Mouse (Mus musculus): ENCODE data around the gene Irs1. TPM values are rescaled to one million over a fixed set of nuclear protein-coding genes. Genes with fewer than 3 reads are reported as not detected.

The Irs1 gene
- 9.2 and 9.5 TPM in 2 replicates for polyA plus RNA-seq (2015; fragmentation: Nextera tagmentation; extraction: Ambion mirVana)

DNA sequence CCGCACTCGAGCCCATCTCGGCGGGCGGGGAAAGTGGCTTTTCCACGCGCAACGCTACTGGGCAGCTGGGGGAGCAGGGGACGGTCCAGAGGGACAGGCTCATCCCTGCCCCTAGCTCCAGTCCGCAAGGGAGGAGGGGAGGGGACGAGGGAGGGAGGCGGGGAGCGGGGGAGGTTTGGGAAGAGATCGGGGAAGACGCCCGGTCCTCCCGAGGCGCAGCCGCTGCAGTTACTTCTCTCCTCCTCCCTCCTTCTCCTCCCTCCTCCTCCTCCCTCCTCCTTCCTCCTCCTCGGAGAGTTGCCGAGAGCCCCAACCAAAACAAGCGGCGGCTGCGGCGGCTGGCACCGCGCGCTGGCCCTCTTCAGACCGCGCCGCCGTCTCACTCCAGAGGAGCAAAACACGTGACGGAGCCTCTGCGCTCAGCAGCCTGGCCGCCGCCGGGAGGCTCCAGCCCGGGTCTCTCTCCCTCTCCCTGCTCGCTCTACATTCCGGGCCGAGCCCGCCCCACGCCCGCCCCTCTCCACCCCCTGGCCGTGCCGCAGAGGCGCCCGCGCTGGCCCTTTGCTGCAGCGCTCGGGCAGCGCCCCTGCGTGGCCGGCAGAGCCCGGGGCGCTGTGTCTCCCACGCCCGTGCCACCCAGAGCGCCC lies at the start of gene Irs1:
Gene Irs1 (minus strand): TSS at position 266 of the 647 bp plus-strand sequence.
- ATAC-seq (ENCODE audit: insufficient number of reproducible peaks, insufficient read depth, low FRiP score, low TSS enrichment, low read depth) = peak; percentile 83
- H3K36me3 ChIP-seq = peaks cover 24% of the 10 kb centered on the region
- under 1% methylated on average over 50 of the region's 60 CpGs for WGBS
- peaks cover 51% of the 10 kb centered on the region for H3K4me1 ChIP-seq
- no peaks in the 10 kb centered on the region for H3K9me3 ChIP-seq
- peak within 1 kb of the TSS; percentile 82 for H3K4me2 ChIP-seq
- H3K9ac ChIP-seq = peak within 1 kb of the TSS; percentile 87
- H3K4me3 ChIP-seq = peak within 1 kb of the TSS; percentile 71
- peak within 1 kb of the TSS; percentile 98 for H3K27ac ChIP-seq
- no peaks in the 10 kb centered on the region for H3K27me3 ChIP-seq

DNA sequence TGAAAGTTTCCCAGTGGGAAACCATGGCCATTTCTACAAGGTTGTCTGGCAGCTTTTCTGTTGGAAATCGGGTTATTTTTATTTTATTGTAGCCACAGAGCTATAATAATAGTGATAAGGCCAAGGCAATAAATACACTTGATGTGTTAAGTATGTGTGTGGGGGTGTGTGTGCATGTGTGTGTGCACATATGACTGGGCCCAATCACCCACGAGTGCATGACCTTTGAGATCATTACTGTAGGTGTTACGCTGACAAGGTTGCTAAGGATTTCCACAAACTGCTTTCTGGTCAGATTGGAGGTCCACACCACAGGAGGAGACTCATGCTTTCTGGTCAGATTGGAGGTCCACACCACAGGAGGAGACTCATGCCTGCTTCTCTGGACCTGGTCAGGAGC lies 43.3 kb upstream of the Irs1 start:
- no peaks in the 10 kb centered on the region for H3K4me1 ChIP-seq
- no peak overlapping the region for H3K27ac ChIP-seq
- no peak overlapping the region for H3K4me2 ChIP-seq
- no peaks in the 10 kb centered on the region for H3K27me3 ChIP-seq
- ATAC-seq (ENCODE audit: insufficient number of reproducible peaks, insufficient read depth, low FRiP score, low TSS enrichment, low read depth) = no peak
- H3K9me3 ChIP-seq = no peaks in the 10 kb centered on the region
- no peaks in the 10 kb centered on the region for H3K36me3 ChIP-seq
- H3K4me3 ChIP-seq = no peak overlapping the region
- H3K9ac ChIP-seq = no peak overlapping the region
- 91% methylated on average over 3 of the region's 3 CpGs for WGBS

DNA sequence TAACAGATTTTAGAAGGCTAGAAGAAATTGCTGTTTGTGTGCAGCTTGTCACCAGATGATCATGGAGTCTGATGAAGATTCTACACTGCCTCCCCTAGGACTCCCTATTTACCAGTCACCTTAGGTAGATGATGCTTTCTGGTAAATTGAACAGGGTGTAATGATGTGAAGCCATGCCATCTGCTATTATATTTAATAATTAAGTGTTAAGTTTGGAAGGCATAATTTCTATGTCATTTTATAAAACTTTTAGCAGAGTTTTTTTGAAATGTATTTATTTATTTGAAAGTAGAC lies 38.7 kb upstream of the Irs1 start:
- Histone ChIP-seq H3K9ac (no peak overlapping the region), H3K4me2 (no peak overlapping the region), H3K27me3 (no peaks in the 10 kb centered on the region), H3K4me3 (no peak overlapping the region), H3K4me1 (no peaks in the 10 kb centered on the region), H3K9me3 (no peaks in the 10 kb centered on the region), H3K36me3 (no peaks in the 10 kb centered on the region), H3K27ac (no peak overlapping the region)
- no peak for ATAC-seq (ENCODE audit: insufficient number of reproducible peaks, insufficient read depth, low FRiP score, low TSS enrichment, low read depth)

DNA sequence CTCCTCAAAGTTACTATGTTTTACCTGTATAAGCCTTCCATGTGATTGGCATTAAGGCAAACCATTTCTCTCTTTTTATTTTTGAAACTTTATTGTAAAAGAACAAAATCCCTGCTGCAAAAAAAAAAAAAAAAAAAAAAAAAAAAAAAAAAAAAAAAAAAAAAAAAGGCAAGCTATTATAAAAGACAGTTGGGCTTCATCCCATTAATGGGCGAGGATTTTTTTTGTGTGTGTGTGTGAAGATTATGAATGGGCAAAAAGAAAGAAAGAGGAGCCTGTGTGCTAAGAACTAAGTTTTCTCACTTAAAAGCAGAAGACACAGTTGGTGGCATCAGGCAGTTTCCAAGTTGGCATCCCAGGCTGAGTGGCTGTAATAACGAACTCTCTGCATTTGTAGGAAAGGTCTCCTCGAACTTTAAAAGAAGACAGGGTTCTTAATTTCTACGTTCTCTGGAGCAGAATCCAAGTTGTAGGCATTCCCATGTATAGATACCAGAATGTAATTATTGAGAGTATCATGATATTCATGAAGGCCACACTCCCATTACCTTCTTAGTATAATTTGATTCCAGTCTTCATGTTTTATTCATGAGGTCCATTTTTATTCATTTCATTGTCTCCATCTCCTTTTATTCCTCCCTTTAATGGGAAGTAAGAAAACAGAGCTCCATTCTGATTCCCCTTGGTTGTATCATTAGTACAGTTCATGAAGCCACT lies 38.2 kb upstream of the Irs1 start:
- no peaks in the 10 kb centered on the region for H3K27me3 ChIP-seq
- ATAC-seq (ENCODE audit: insufficient number of reproducible peaks, insufficient read depth, low FRiP score, low TSS enrichment, low read depth) = no peak
- no peak overlapping the region for H3K4me2 ChIP-seq
- H3K4me3 ChIP-seq = no peak overlapping the region
- no peak overlapping the region for H3K9ac ChIP-seq
- no peak overlapping the region for H3K27ac ChIP-seq
- H3K36me3 ChIP-seq = no peaks in the 10 kb centered on the region
- H3K4me1 ChIP-seq = no peaks in the 10 kb centered on the region
- H3K9me3 ChIP-seq = no peaks in the 10 kb centered on the region
- WGBS = 82% methylated on average over 4 of the region's 4 CpGs

DNA sequence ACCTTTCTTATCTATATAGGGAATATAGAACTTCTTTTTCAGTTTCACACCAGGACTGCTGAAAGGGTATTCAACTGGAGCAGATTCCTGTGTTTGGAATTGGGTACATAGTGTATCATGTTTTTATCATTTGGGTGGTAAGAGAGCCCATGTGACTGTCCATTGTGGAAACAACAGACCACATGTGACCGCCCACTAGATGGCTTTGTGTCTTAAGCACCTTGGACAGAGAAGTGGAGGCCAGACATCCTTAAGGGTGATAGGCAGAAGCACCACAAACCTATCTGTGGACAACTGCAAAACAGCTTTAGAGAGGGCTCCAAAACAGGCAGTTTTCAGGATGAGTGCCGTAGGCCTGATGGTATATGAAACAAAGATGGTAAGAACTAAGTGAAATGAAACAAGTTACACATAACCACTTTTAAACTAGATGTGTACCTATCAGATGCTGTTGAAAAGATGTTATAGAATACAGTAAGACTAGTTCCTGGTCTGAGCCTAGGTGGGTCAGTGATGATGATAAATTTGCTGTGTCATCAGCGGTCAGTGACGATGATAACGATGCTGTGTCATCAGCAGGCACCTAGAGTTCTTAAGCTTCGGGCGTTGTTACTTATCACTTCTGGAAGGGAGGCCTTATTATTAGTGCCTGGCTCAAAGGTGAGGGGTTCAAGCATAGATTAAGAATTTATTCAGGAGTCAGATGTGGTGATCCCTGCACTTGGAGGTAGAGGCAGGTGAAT lies 37.0 kb upstream of the Irs1 start:
- H3K4me2 ChIP-seq = no peak overlapping the region
- no peak for ATAC-seq (ENCODE audit: insufficient number of reproducible peaks, insufficient read depth, low FRiP score, low TSS enrichment, low read depth)
- no peaks in the 10 kb centered on the region for H3K27me3 ChIP-seq
- H3K9me3 ChIP-seq = no peaks in the 10 kb centered on the region
- no peaks in the 10 kb centered on the region for H3K4me1 ChIP-seq
- no peak overlapping the region for H3K9ac ChIP-seq
- no peak overlapping the region for H3K4me3 ChIP-seq
- H3K36me3 ChIP-seq = no peaks in the 10 kb centered on the region
- H3K27ac ChIP-seq = no peak overlapping the region
- 92% methylated on average over 7 of the region's 7 CpGs for WGBS

DNA sequence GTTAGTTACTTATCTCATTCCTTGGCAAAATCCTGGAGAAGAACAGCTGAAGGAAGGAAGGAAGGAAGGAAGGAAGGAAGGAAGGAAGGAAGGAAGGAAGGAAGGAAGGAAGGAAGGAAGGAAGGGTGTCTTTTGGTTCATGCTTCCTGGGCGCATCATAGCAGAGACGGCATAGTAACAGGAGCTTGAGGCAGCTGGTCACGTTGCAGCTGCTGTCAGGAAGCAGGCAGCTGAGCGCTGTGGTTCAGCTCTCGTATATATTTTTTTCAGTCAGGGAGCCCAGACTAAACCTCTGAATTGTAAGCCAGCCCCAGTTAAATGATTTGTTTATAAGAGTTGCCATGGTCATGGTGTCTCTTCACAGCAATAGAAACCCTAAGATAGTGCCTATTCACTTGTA lies 34.9 kb upstream of the Irs1 start:
- WGBS = 81% methylated on average over 5 of the region's 5 CpGs
- Histone ChIP-seq H3K4me3 (no peak overlapping the region), H3K27me3 (no peaks in the 10 kb centered on the region), H3K9me3 (no peaks in the 10 kb centered on the region), H3K4me2 (no peak overlapping the region), H3K36me3 (no peaks in the 10 kb centered on the region), H3K9ac (no peak overlapping the region), H3K4me1 (no peaks in the 10 kb centered on the region), H3K27ac (no peak overlapping the region)
- no peak for ATAC-seq (ENCODE audit: insufficient number of reproducible peaks, insufficient read depth, low FRiP score, low TSS enrichment, low read depth)

DNA sequence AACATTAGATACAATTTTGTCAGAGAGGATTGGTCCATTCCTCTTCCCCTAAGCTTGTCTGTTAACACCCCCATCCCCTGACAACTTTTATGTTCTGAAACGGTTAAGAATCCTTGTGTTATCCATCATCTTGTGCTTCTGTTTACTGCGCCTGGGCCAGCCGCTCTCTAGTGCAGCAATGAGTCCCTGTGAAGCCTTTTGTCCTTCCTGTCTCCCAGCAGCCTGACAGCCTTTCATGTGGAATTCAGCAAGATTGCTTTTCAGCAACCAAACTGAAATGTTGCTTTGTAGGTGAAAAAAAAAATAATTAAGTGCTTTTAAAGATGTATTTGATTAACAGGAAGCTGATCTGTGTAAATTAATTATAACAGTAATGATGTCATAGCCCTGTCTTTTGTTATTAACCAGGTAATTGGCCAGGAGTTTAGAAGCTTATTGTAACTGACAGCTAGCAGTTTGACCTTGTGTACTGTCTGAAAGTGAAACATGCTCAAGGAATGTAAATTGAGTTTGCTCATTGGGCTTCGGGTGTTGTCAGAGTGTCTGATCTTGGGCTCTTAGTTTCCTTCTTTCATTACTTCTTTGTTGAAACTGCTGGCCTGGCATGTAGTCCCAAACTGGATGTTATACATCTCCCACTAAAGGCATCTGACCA lies 33.0 kb upstream of the Irs1 start:
- Histone ChIP-seq H3K4me2 (no peak overlapping the region), H3K9me3 (no peaks in the 10 kb centered on the region), H3K36me3 (no peaks in the 10 kb centered on the region), H3K9ac (no peak overlapping the region), H3K4me3 (no peak overlapping the region), H3K27me3 (no peaks in the 10 kb centered on the region), H3K4me1 (peaks cover 11% of the 10 kb centered on the region), H3K27ac (no peak overlapping the region)
- no peak for ATAC-seq (ENCODE audit: insufficient number of reproducible peaks, insufficient read depth, low FRiP score, low TSS enrichment, low read depth)
- WGBS = 28% methylated on average over 4 of the region's 4 CpGs

DNA sequence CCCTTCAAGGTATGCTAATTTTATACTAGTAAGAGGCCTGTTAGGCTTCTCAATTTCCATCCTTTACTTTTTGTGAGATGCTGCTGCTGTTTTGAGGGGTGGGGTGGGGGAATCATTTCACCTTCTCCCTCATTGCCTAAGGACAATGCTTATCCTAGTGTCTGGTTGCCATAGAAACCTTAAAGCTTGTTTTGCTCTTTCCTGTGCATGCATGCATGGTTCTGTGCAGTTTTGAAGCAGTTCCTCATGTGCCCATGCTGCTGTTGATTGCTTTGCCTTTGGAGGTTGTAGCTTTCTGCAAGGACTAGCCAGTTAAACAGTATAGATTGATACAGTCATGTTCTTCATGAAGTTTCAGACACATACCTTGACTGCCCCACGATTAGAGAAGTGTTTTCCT lies 30.2 kb upstream of the Irs1 start:
- Histone ChIP-seq H3K4me3 (no peak overlapping the region), H3K36me3 (no peaks in the 10 kb centered on the region), H3K27ac (no peak overlapping the region), H3K9me3 (no peaks in the 10 kb centered on the region), H3K9ac (no peak overlapping the region), H3K4me2 (no peak overlapping the region), H3K27me3 (no peaks in the 10 kb centered on the region), H3K4me1 (peaks cover 15% of the 10 kb centered on the region)
- ATAC-seq (ENCODE audit: insufficient number of reproducible peaks, insufficient read depth, low FRiP score, low TSS enrichment, low read depth) = no peak
- WGBS = 83% methylated on average over 1 of the region's 1 CpGs

DNA sequence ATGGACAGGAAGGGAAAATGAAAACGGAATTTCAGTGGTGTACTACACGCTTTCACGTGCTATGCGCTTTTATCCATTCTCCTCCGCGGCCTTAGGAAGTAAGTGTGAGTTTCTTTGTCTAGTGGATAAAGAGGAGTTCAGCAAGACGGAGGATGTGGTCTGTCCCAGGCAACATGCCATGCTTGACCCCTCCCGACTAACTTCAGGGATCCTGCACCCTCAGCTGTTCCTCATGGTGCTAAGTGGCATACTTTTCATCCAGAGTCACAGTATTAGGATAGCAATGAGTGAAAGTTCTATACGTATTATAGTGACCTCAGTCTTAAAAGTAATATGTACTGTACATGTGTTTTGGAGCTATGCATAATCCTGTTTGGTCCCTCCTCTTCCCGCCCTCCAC lies 29.6 kb upstream of the Irs1 start:
- ATAC-seq (ENCODE audit: insufficient number of reproducible peaks, insufficient read depth, low FRiP score, low TSS enrichment, low read depth) = no peak
- H3K9ac ChIP-seq = no peak overlapping the region
- no peaks in the 10 kb centered on the region for H3K36me3 ChIP-seq
- no peak overlapping the region for H3K4me2 ChIP-seq
- no peak overlapping the region for H3K27ac ChIP-seq
- WGBS = 81% methylated on average over 10 of the region's 10 CpGs
- no peak overlapping the region for H3K4me3 ChIP-seq
- H3K9me3 ChIP-seq = no peaks in the 10 kb centered on the region
- H3K27me3 ChIP-seq = no peaks in the 10 kb centered on the region
- peaks cover 18% of the 10 kb centered on the region for H3K4me1 ChIP-seq

DNA sequence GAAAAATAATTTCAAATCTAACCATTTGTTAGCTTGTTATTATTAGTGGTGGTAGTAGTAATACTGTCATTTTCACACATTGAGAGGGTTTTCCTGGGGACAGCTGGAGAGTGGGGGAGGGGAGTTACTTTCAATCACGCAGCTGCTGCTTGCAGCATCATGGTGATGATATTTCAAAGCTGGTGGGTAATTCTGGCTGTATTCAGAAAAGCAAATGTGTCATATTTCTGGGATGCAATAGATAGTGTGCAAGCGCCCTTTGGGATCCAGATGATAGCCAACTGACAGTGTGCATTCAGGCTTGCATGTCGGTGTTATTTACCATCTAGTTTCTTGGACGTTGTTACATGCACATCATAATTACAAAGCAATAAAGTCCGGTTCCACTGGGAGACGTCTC lies 29.2 kb upstream of the Irs1 start:
- no peaks in the 10 kb centered on the region for H3K9me3 ChIP-seq
- no peaks in the 10 kb centered on the region for H3K27me3 ChIP-seq
- H3K36me3 ChIP-seq = no peaks in the 10 kb centered on the region
- no peak overlapping the region for H3K4me3 ChIP-seq
- no peak overlapping the region for H3K9ac ChIP-seq
- H3K4me1 ChIP-seq = peaks cover 19% of the 10 kb centered on the region
- no peak overlapping the region for H3K27ac ChIP-seq
- ATAC-seq (ENCODE audit: insufficient number of reproducible peaks, insufficient read depth, low FRiP score, low TSS enrichment, low read depth) = no peak
- 50% methylated on average over 6 of the region's 6 CpGs for WGBS
- no peak overlapping the region for H3K4me2 ChIP-seq

DNA sequence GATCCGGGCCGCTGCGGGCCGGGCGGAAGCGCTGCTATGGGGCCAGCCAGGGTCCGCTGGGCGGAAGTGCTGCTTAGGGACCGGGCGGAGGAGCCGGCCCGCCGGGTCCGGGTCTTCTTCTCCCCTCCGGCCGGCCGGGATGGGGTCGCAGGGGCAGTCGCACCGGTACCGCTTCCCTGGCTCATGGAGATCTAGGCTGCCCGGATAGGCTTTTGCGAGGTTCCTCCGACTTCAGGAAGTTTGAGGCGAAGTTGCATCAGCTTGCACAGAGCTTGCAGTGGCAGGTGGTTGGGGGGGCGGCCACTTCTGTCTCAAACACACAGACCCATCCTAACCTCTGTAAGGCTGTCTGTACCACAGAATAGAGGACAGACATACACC lies 25.5 kb upstream of the Irs1 start:
- Histone ChIP-seq H3K9ac (peak overlapping the region; percentile 95), H3K4me3 (peak overlapping the region; percentile 91), H3K36me3 (no peaks in the 10 kb centered on the region), H3K27me3 (no peaks in the 10 kb centered on the region; the same call in 1 of the 2 replicates), H3K9me3 (no peaks in the 10 kb centered on the region), H3K4me2 (peak overlapping the region; percentile 76), H3K4me1 (peaks cover 19% of the 10 kb centered on the region), H3K27ac (peak overlapping the region; percentile 97)
- 0 out of 2 replicates have a peak, but pooled peaks have one; percentile 40 for ATAC-seq (ENCODE audit: insufficient number of reproducible peaks, insufficient read depth, low FRiP score, low TSS enrichment, low read depth)
- under 1% methylated on average over 20 of the region's 26 CpGs for WGBS
